Mouse (Mus musculus) ES-Bruce4 (cell line): ENCODE measurements around the gene Cda. TPM values are rescaled to one million over a fixed set of nuclear protein-coding genes. Genes with fewer than 3 reads are reported as not detected.

ENCODE experiments used
- H3K27ac ChIP-seq: 2 replicates; pipeline ENCODE4 v1.5.1; 2012; ENCODE audit warnings: low read length, inconsistent platforms; ENCODE audit not compliant: insufficient read depth
- H3K27me3 ChIP-seq: 2 replicates; pipeline ENCODE4 v1.6.1; 2012; ENCODE audit warnings: mild to moderate bottlenecking, low read length, inconsistent platforms; ENCODE audit not compliant: control insufficient read depth, poor library complexity, insufficient read depth, severe bottlenecking
- H3K36me3 ChIP-seq: 2 replicates; pipeline ENCODE4 v1.6.1; 2012; ENCODE audit warnings: inconsistent platforms, mild to moderate bottlenecking, low read length, moderate library complexity; ENCODE audit not compliant: control insufficient read depth, poor library complexity, insufficient read depth, severe bottlenecking
- H3K4me1 ChIP-seq: one replicate; pipeline ENCODE4 v1.8.1; 2011; ENCODE audit warnings: low read length; ENCODE audit not compliant: control insufficient read depth, insufficient read depth
- H3K4me3 ChIP-seq: 2 replicates; pipeline ENCODE4 v1.5.1; 2011; ENCODE audit warnings: low read depth, mild to moderate bottlenecking, low read length
- H3K9ac ChIP-seq: 2 replicates; pipeline ENCODE4 v1.6.1; 2012; ENCODE audit warnings: low read depth, mild to moderate bottlenecking, inconsistent platforms; ENCODE audit not compliant: poor library complexity, severe bottlenecking
- H3K9me3 ChIP-seq: replicated peaks from 2 replicates; pipeline ENCODE4 v1.6.1; 2012; ENCODE audit warnings: mild to moderate bottlenecking, low read length, inconsistent platforms; ENCODE audit not compliant: control insufficient read depth, poor library complexity, insufficient read depth, severe bottlenecking
- CTCF ChIP-seq: IDR thresholded peaks from one replicate; pipeline ENCODE4 v1.8.1; 2011; ENCODE audit warnings: low read depth, low read length
- EP300 ChIP-seq: IDR thresholded peaks from 2 replicates; pipeline ENCODE4 v1.6.1; 2011; ENCODE audit warnings: low read depth, low read length; ENCODE audit not compliant: insufficient read depth
- POLR2A ChIP-seq: IDR thresholded peaks from one replicate; pipeline ENCODE4 v1.8.1; 2011; ENCODE audit warnings: low read length; ENCODE audit not compliant: insufficient read depth
- polyA plus RNA-seq: library from polyadenylated mRNA; stranded (reverse); fragments of >200 nt; gene quantifications from 2 replicates; pipeline ENCODE4 v1.2.4, GENCODE M21; 2011; ENCODE audit warnings: low read depth; ENCODE audit not compliant: missing spikeins, insufficient read depth, insufficient read length

The Cda gene
- polyA plus RNA-seq, 1 experiment, result 6.8 TPM

GRCm38 (mm10) chr4:138320711-138321110, 47.1 kb downstream of the Cda start:
- H3K9ac ChIP-seq, result no peak overlapping the region
- H3K27me3 ChIP-seq, result no peaks in the 10 kb centered on the region
- no peak overlapping the region for H3K27ac ChIP-seq
- H3K4me3 ChIP-seq, result no peak overlapping the region
- H3K36me3 ChIP-seq, result no peaks in the 10 kb centered on the region
- H3K9me3 ChIP-seq, result no peaks in the 10 kb centered on the region; the same call in 1 of the 2 replicates
- H3K4me1 ChIP-seq, result peaks cover 2% of the 10 kb centered on the region
- TF ChIP-seq EP300, result no peak
- no peak for TF ChIP-seq CTCF
- no peak for TF ChIP-seq POLR2A

DNA sequence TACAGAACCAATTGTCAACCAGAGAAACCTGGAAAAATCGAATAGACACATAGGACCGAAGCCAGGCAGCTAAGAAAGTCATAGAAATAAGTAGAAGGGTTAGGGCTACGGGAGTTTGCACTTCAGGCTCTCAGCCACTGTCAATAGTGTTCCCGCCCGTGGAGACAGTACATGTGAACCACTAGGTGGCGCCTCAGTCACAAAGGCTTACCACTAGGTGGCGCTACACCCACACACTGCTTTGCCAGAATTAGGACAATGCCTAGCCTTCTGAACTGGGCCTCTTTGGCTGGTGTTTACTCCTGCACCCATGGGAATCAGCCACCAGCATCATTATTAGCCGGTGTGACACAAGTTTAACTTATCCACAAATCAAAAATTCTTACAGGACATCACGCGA, 48.3 kb downstream of the Cda start:
- TF ChIP-seq EP300 (peak; percentile 63; the same call in 1 of the 2 replicates), CTCF (peak; percentile 100), POLR2A (no peak)
- Histone ChIP-seq H3K36me3 (no peaks in the 10 kb centered on the region), H3K27ac (no peak overlapping the region), H3K9me3 (no peaks in the 10 kb centered on the region; the same call in 1 of the 2 replicates), H3K27me3 (no peaks in the 10 kb centered on the region), H3K4me1 (peaks cover 2% of the 10 kb centered on the region), H3K9ac (no peak overlapping the region), H3K4me3 (no peak overlapping the region)

DNA sequence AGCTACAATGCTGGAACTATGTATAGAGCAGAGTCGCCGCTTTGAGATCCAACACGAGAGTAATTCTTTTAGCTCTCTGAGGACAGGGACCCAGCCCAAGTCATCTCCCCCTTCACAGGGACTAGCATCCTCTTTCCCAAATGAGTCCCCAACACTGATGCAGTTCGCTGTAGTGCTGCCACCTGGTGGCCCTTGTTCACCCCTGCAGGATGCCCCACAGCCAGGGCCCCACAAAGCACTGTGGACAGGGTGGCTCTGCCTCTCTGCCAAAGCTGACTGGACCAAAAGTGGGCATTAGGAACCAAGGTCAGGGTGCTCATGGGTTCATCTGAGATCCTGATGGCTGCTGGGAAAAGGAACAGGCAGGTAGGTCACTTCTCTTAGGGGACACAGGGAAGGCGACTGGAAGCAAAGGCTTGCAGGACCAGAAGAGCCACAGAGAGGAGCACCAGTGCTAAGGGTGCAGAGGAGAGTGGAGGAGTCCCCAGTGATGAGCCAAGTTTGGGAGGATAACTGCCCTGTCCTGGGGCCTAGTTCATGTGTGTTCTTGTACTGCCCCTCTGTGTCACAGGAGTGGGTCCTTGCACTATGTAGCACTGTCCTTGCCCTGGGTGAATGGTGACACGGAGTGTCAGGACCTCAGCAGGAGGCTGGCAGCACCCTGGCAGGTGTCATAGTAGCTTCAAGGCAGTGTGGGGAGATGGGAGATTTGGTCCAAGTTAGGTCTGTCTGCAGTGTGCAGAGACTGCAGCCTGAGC, 49.1 kb downstream of the Cda start:
- TF ChIP-seq EP300 (no peak), CTCF (peak; percentile 92), POLR2A (no peak)
- no peak overlapping the region for H3K27ac ChIP-seq
- no peaks in the 10 kb centered on the region; the same call in 1 of the 2 replicates for H3K9me3 ChIP-seq
- H3K4me3 ChIP-seq, result no peak overlapping the region
- no peak overlapping the region for H3K9ac ChIP-seq
- H3K4me1 ChIP-seq, result peaks cover 2% of the 10 kb centered on the region
- H3K36me3 ChIP-seq, result no peaks in the 10 kb centered on the region
- no peaks in the 10 kb centered on the region for H3K27me3 ChIP-seq

DNA sequence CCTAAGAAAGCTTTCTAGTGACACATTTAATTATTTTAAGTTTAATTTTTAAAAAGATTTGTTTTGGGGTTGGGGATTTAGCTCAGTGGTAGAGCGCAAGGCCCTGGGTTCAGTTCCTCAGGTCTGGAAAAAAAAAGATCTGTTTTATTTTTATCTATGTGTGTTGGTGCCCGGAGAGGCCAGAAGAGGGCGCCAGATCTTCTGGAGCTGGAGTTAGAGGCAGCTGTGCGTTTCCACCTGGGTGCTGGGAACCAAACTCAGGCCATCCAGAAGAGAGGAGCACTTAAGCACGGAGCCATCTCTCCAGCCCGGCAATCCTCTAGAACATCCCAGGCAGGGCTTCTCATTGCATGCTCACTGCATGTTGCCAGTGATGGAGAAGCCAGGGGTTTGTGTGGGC, 51.4 kb downstream of the Cda start:
- Histone ChIP-seq H3K27ac (no peak overlapping the region), H3K4me3 (no peak overlapping the region), H3K9ac (no peak overlapping the region), H3K27me3 (no peaks in the 10 kb centered on the region), H3K9me3 (no peaks in the 10 kb centered on the region; the same call in 1 of the 2 replicates), H3K36me3 (peaks cover 10% of the 10 kb centered on the region), H3K4me1 (no peaks in the 10 kb centered on the region)
- no peak for TF ChIP-seq EP300
- TF ChIP-seq POLR2A, result no peak
- peak; percentile 53 for TF ChIP-seq CTCF

- Histone ChIP-seq H3K27me3 (no peaks in the 10 kb centered on the region), H3K4me1 (no peaks in the 10 kb centered on the region), H3K9me3 (no peaks in the 10 kb centered on the region; the same call in 1 of the 2 replicates), H3K36me3 (peaks cover 10% of the 10 kb centered on the region), H3K4me3 (no peak overlapping the region), H3K9ac (no peak overlapping the region), H3K27ac (no peak overlapping the region)
- TF ChIP-seq POLR2A, result no peak
- peak; percentile 58 for TF ChIP-seq CTCF
- TF ChIP-seq EP300, result no peak
Measured at GRCm38 (mm10) chr4:138315781-138316180, 52.0 kb downstream of the Cda start.

GRCm38 (mm10) chr4:138313795-138314194, 54.0 kb downstream of the Cda start:
- H3K27ac ChIP-seq, result no peak overlapping the region
- no peaks in the 10 kb centered on the region for H3K27me3 ChIP-seq
- TF ChIP-seq POLR2A (no peak), CTCF (no peak), EP300 (no peak)
- no peak overlapping the region for H3K9ac ChIP-seq
- H3K4me1 ChIP-seq, result no peaks in the 10 kb centered on the region
- H3K9me3 ChIP-seq, result no peaks in the 10 kb centered on the region
- H3K4me3 ChIP-seq, result no peak overlapping the region
- H3K36me3 ChIP-seq, result peaks cover 21% of the 10 kb centered on the region
